Mouse (Mus musculus): ENCODE data around the gene Wrap73.

- no peak for TF ChIP-seq CTCF (IDR thresholded peaks at IDR 0.05; ENCODE audit: control insufficient read depth, insufficient read depth, low read length)
- TF ChIP-seq POLR2A (IDR thresholded peaks at IDR 0.05; ENCODE audit: borderline replicate concordance, control insufficient read depth, low read depth, low read length), result no peak
Measured at GRCm38 (mm10) chr4:154134803-154135202, 7.4 kb upstream of the Wrap73 start.

Data from bone marrow, adult 2 months (tissue).